Mouse (Mus musculus) embryonic facial prominence, embryonic 15.5 days (tissue): ENCODE measurements around the gene Junb. TPM values are rescaled to one million over a fixed set of nuclear protein-coding genes. Genes with fewer than 3 reads are reported as not detected.
A peak's percentile ranks its signal among the peaks of the same experiment; 100 is the strongest.

Experiments
- ATAC-seq: fragments of 200-750 bp; cut with Nextera tagmentation; 2 replicates; pipeline ENCODE4 v1.8.0; 2017; ENCODE audit warnings: low read depth, moderate TSS enrichment; ENCODE audit not compliant: insufficient number of reproducible peaks, low FRiP score, low TSS enrichment
- H3K27ac ChIP-seq: fragments of 300-500 bp; sonication (generic); replicated peaks from 2 replicates; pipeline ENCODE4 v1.5.1; 2015; ENCODE audit warnings: mild to moderate bottlenecking, inconsistent platforms
- H3K27me3 ChIP-seq: fragments of 300-500 bp; sonication (generic); 2 replicates; pipeline ENCODE4 v1.6.1; 2015; ENCODE audit warnings: inconsistent platforms
- H3K36me3 ChIP-seq: fragments of 300-500 bp; sonication (generic); 2 replicates; pipeline ENCODE4 v1.6.1; 2015; ENCODE audit warnings: mild to moderate bottlenecking, inconsistent platforms
- H3K4me1 ChIP-seq: fragments of 300-500 bp; sonication (generic); 2 replicates; pipeline ENCODE4 v1.6.1; 2015; ENCODE audit warnings: inconsistent platforms
- H3K4me2 ChIP-seq: fragments of 300-500 bp; sonication (generic); replicated peaks from 2 replicates; pipeline ENCODE4 v1.6.1; 2015; ENCODE audit warnings: mild to moderate bottlenecking, inconsistent platforms
- H3K4me3 ChIP-seq: fragments of 300-500 bp; sonication (generic); replicated peaks from 2 replicates; pipeline ENCODE4 v1.5.1; 2015; ENCODE audit warnings: mild to moderate bottlenecking, inconsistent platforms
- H3K9ac ChIP-seq: fragments of 300-500 bp; sonication (generic); 2 replicates; pipeline ENCODE4 v1.6.1; 2015; ENCODE audit warnings: inconsistent platforms
- H3K9me3 ChIP-seq: fragments of 300-500 bp; sonication (generic); replicated peaks from 2 replicates; pipeline ENCODE4 v1.6.1; 2016; ENCODE audit warnings: inconsistent platforms
- WGBS: fragments of 180-500 bp; shearing (Covaris S2); methylation state at CpG from one replicate; pipeline ENCODE4 v1.1.7; 2015; 5-methylcytosine and 5-hydroxymethylcytosine counted together
- polyA plus RNA-seq: library from polyadenylated mRNA; unstranded; fragments of >200 nt; fragmentation: Nextera tagmentation; extraction: Ambion mirVana; gene quantifications from 2 replicates; pipeline ENCODE4 v1.2.1, GENCODE M21; 2015

Gene Junb
- 38.0 and 40.5 TPM in 2 replicates for polyA plus RNA-seq

DNA sequence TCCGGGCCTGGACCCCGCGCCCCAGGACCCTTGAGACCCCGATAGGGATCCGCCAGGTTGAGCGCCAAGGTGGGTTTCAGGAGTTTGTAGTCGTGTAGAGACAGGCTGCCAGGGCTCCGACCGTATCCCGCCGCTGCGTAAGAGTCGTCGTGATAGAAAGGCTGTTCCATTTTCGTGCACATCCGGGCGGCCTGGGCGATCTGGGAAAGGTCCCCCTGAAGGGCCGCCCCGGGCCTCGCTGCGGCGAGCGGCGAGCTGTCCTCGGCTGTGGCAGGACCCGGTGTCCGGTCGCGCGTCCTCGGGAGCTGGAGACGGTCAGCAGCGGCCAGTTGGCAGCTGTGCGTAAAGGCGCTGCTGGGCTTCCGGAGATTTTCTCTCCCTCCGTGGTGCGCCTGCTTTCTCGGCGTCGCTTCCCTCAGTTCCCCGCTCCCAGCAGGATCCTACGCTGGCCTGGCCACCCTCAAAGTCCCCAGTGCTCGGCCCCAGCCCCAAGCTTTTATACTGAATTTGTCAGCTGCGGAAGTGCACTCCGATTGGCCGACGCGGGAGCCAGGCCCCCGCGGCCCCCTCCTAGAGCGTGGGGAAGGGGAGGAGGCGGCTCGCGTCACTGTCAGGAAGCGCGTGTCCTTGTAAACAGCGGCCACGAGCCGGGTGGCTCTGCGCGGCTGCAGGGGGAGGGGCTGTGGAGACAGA, at the start of gene Junb:
Gene Junb (minus strand): TSS at position 471 of the 693 bp plus-strand sequence.
- Histone ChIP-seq H3K9ac (peak within 1 kb of the TSS; percentile 62), H3K4me2 (peak within 1 kb of the TSS; percentile 99), H3K9me3 (no peaks in the 10 kb centered on the region), H3K27ac (peak within 1 kb of the TSS; percentile 91), H3K27me3 (peaks cover 9% of the 10 kb centered on the region), H3K4me1 (peaks cover 87% of the 10 kb centered on the region), H3K36me3 (peaks cover 14% of the 10 kb centered on the region), H3K4me3 (peak within 1 kb of the TSS; percentile 67)
- peak; percentile 66 for ATAC-seq
- WGBS = under 1% methylated on average over 63 of the region's 63 CpGs

GRCm38 (mm10) chr8:85027922-85028321, 49.4 kb upstream of the Junb start:
- Histone ChIP-seq H3K9me3 (no peaks in the 10 kb centered on the region), H3K4me1 (peaks cover 36% of the 10 kb centered on the region), H3K27me3 (no peaks in the 10 kb centered on the region), H3K36me3 (peaks cover 48% of the 10 kb centered on the region), H3K27ac (no peak overlapping the region), H3K4me2 (peak overlapping the region; percentile 88), H3K9ac (peak overlapping the region; percentile 100), H3K4me3 (peak overlapping the region; percentile 98)
- 19% methylated on average over 2 of the region's 2 CpGs for WGBS
- no peak for ATAC-seq

- peaks cover 36% of the 10 kb centered on the region for H3K4me1 ChIP-seq
- H3K4me3 ChIP-seq = peak overlapping the region; percentile 98
- no peak for ATAC-seq
- peak overlapping the region; percentile 88 for H3K4me2 ChIP-seq
- WGBS = under 1% methylated on average over 13 of the region's 13 CpGs
- no peaks in the 10 kb centered on the region for H3K27me3 ChIP-seq
- no peaks in the 10 kb centered on the region for H3K9me3 ChIP-seq
- H3K27ac ChIP-seq = peak overlapping the region; percentile 92
- peak overlapping the region; percentile 100 for H3K9ac ChIP-seq
- H3K36me3 ChIP-seq = peaks cover 46% of the 10 kb centered on the region
Measured at GRCm38 (mm10) chr8:85027516-85027855, 49.0 kb upstream of the Junb start.

DNA sequence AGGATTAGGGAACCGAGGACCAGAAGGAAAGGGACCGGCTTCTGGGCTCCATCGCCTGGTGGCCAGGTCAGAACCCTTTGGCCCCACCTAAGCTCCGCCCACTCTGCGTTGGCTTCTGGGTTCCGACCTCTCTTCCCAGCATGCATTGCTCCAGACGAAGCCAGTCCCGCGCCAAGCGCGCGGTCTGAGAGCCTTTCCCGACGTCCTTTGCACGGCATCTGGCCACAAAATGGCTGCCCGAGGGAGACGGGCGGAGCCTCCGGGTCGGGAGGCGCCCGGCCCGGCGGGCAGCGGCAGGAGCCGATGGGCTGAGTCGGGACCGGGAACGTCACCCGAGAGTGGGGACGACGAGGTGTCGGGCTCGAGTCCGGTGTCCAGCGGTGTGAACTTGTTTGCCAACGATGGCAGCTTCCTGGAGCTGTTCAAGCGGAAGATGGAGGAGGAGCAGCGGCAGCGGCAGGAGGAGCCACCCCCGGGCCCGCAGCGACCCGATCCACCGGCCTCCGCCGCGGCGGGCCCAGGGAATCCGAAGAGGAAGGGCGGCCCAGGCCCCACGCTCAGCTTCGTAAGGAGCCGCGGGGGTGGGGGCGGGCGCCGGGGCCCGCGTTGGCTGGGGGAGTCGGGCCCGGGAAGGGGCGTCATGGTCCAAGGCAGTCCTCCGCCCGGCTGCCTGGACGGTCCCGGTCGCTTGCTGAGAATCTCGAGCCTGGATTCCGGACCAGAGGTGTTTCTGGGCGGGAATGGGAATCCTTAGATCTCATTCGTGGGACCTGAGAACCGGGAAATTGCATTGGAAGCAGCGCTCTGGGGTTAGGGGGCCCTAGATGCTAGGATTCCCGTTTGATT, 48.4 kb upstream of the Junb start, which contains the start of gene Trir:
Gene Trir (plus strand): TSS at position 154 of the 846 bp plus-strand sequence.
- H3K9me3 ChIP-seq = no peaks in the 10 kb centered on the region
- H3K27me3 ChIP-seq = no peaks in the 10 kb centered on the region
- H3K36me3 ChIP-seq = peaks cover 46% of the 10 kb centered on the region
- H3K27ac ChIP-seq = peak within 1 kb of the TSS; percentile 92
- ATAC-seq = peak; percentile 86
- H3K4me3 ChIP-seq = peak within 1 kb of the TSS; percentile 98
- H3K4me1 ChIP-seq = peaks cover 36% of the 10 kb centered on the region
- peak within 1 kb of the TSS; percentile 88 for H3K4me2 ChIP-seq
- H3K9ac ChIP-seq = peak within 1 kb of the TSS; percentile 100
- under 1% methylated on average over 73 of the region's 75 CpGs for WGBS

DNA sequence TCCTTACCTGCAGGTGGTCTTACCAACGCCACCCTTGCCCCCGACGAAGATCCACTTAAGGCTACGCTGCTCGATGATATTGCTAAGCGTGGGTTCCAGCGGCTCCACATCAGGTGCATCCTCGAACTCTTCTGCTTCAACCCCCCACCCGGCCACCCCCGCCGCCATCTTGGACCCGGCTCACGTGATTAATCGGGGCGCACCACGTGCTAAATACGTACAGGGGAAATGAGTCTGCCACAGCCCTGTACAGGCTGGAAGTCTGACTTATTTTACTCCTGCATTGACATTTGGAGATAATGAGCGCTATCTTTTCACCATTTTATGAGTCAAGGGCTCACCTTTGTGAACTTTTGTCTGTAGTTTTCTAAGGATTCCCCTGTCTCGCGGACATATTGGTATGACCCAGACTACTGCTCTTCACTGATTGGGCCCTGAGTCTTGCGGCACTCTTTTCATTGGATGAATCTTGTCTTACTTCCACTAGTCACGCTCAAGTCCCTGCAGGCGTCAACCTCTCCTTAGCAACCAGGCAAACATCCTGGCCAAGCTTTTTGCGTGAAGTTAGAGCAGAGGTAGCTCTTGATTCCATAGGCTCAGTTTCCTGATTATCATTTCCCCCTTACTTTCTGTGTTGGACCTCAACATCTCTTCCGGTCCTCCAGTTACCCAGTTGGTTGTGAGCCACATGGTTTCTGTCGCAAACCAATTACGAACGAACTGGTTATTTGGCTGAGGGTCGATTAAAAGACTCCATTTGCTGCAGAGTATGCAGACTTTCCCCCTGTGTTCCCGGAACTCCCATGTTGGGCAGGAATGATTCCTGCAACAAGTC, 46.8 kb upstream of the Junb start, which contains the start of gene Asna1:
Gene Asna1 (minus strand): TSS at position 184 of the 835 bp plus-strand sequence.
- Histone ChIP-seq H3K4me1 (peaks cover 36% of the 10 kb centered on the region), H3K9ac (peak within 1 kb of the TSS; percentile 75), H3K36me3 (peaks cover 44% of the 10 kb centered on the region), H3K27ac (peak within 1 kb of the TSS; percentile 92), H3K27me3 (no peaks in the 10 kb centered on the region), H3K4me2 (peak within 1 kb of the TSS; percentile 88), H3K4me3 (peak within 1 kb of the TSS; percentile 98), H3K9me3 (no peaks in the 10 kb centered on the region)
- 4% methylated on average over 30 of the region's 30 CpGs for WGBS
- ATAC-seq = peak; percentile 90

- ATAC-seq = no peak
- Histone ChIP-seq H3K4me3 (peak overlapping the region; percentile 98), H3K9ac (no peak overlapping the region), H3K36me3 (peaks cover 42% of the 10 kb centered on the region), H3K27ac (no peak overlapping the region), H3K27me3 (no peaks in the 10 kb centered on the region), H3K9me3 (no peaks in the 10 kb centered on the region), H3K4me1 (peaks cover 30% of the 10 kb centered on the region), H3K4me2 (peak overlapping the region; percentile 88; the same call in 1 of the 2 replicates)
- 91% methylated on average over 3 of the region's 3 CpGs for WGBS
Measured at GRCm38 (mm10) chr8:85023846-85024245, 45.3 kb upstream of the Junb start.

DNA sequence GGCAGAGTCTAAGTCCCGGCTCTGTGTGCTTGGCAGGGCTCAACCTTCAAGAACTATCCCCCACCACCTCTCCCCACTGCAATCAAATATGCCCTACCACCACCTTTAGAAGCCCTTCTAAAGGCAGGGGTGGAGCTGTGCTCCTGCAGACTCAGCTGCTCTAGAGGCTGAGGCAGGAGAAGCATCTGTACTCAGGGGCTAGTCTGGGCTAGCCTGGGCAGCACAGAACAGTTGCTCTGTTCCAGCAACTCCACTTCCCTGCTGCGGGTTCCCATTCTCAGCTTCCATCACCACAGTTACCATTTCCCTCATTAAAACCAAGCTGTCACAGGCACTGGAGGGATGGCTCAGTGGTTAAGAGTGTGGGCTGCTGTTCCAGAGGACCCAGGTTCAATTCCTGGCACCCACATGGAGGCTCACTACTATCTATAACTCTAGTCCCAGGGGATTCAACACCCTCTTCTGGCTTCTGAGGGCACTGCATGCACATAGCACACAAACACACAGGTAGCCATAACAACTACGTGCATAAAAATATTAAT, 43.1 kb upstream of the Junb start:
- no peak overlapping the region for H3K27ac ChIP-seq
- no peak overlapping the region for H3K4me3 ChIP-seq
- WGBS = 94% methylated on average over 3 of the region's 3 CpGs
- no peak for ATAC-seq
- H3K4me2 ChIP-seq = no peak overlapping the region
- peaks cover 59% of the 10 kb centered on the region for H3K36me3 ChIP-seq
- peaks cover 21% of the 10 kb centered on the region for H3K4me1 ChIP-seq
- H3K27me3 ChIP-seq = no peaks in the 10 kb centered on the region
- no peaks in the 10 kb centered on the region for H3K9me3 ChIP-seq
- H3K9ac ChIP-seq = no peak overlapping the region

- Histone ChIP-seq H3K9me3 (no peaks in the 10 kb centered on the region), H3K27ac (peak overlapping the region; percentile 44; the same call in 1 of the 2 replicates), H3K27me3 (peaks cover 20% of the 10 kb centered on the region), H3K4me1 (peaks cover 6% of the 10 kb centered on the region; the same call in 1 of the 2 replicates), H3K36me3 (peaks cover 44% of the 10 kb centered on the region), H3K4me2 (no peak overlapping the region), H3K4me3 (no peak overlapping the region), H3K9ac (no peak overlapping the region)
- WGBS = 30% methylated on average over 5 of the region's 5 CpGs
- no peak for ATAC-seq
Measured at GRCm38 (mm10) chr8:85017209-85017608, 38.7 kb upstream of the Junb start.

DNA sequence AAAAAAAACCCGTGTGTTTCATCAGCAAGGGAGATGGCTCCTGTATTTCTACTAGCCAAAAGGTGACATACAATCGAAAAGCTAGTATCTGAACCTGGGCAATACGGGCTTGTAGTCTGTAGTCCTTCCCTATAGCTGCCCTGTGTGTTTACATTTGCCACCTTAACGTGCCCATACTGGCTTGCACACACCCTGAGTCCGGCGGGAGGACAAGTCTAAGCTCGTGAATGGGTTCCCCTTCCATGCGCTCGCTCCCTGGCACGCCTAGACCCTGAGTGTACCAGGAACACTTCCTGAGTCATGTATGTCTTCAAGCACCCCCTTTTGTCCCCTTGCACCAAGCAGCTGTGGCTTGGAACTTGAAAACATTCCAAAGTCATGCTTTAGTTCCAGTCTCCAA, 38.2 kb upstream of the Junb start:
- H3K36me3 ChIP-seq = peaks cover 39% of the 10 kb centered on the region
- H3K27ac ChIP-seq = peak overlapping the region; percentile 44; the same call in 1 of the 2 replicates
- no peak overlapping the region for H3K4me3 ChIP-seq
- ATAC-seq = no peak
- 55% methylated on average over 10 of the region's 10 CpGs for WGBS
- H3K4me1 ChIP-seq = peaks cover 6% of the 10 kb centered on the region; the same call in 1 of the 2 replicates
- no peak overlapping the region for H3K4me2 ChIP-seq
- no peak overlapping the region for H3K9ac ChIP-seq
- peaks cover 23% of the 10 kb centered on the region for H3K27me3 ChIP-seq
- H3K9me3 ChIP-seq = no peaks in the 10 kb centered on the region

DNA sequence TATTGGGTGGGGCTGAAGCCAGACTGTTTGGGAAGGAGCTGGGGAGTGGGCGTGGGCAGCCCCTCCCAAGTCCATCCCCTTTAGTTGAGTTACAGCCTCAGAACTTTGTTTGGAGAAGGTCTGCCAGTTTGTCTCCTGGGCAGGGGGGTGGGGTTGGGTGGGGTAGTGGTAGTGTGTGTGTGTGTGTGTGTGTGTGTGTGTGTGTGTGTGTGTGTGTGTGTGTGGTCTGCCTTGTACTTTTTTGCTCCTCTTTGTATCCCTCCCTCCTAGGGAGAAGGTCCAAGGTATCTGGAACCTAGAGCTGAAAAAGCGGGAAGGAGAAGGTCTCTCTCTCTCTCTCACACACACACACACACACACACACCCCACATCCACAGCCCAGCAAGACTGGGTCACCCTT, 35.9 kb upstream of the Junb start, which contains the start of gene Best2:
Gene Best2 (minus strand): TSS at position 101 of the 400 bp plus-strand sequence.
- peaks cover 39% of the 10 kb centered on the region for H3K27me3 ChIP-seq
- peaks cover 6% of the 10 kb centered on the region; the same call in 1 of the 2 replicates for H3K4me1 ChIP-seq
- 41% methylated on average over 2 of the region's 2 CpGs for WGBS

More for the DNA sequence above, 35.9 kb upstream of the Junb start, which contains the start of gene Best2:
- H3K4me3 ChIP-seq = peak within 1 kb of the TSS; percentile 39
- peak within 1 kb of the TSS; percentile 67 for H3K4me2 ChIP-seq
- 0 out of 2 replicates have a peak within 1 kb of the TSS, but pooled peaks have one; percentile 31 for H3K9ac ChIP-seq
- H3K9me3 ChIP-seq = no peaks in the 10 kb centered on the region
- no peak within 1 kb of the TSS for H3K27ac ChIP-seq
- ATAC-seq = no peak
- peaks cover 23% of the 10 kb centered on the region for H3K36me3 ChIP-seq
